Mouse (Mus musculus): Measurements from ENCODE around the gene Hbb-bh2. TPM values are rescaled to one million over a fixed set of nuclear protein-coding genes. Genes with fewer than 3 reads are reported as not detected.

The Hbb-bh2 gene
- polyA plus RNA-seq, 1 experiment from 2014 or later: not detected

Other genes with a start within 250 kb of the Hbb-bh2 start
- gene Olfr619, start 239.9 kb downstream of the Hbb-bh2 start, polyA plus RNA-seq (2014; fragmentation: Nextera tagmentation; extraction: Ambion mirVana): not detected in 2 replicates
- not detected in 2 replicates for gene Olfr620, start 228.0 kb downstream of the Hbb-bh2 start, polyA plus RNA-seq (2014; fragmentation: Nextera tagmentation; extraction: Ambion mirVana)
- gene Olfr622, start 197.8 kb downstream of the Hbb-bh2 start, polyA plus RNA-seq (2014; fragmentation: Nextera tagmentation; extraction: Ambion mirVana): not detected in 2 replicates
- not detected in 2 replicates for gene Olfr623, start 176.8 kb downstream of the Hbb-bh2 start, polyA plus RNA-seq (2014; fragmentation: Nextera tagmentation; extraction: Ambion mirVana)
- 0.08 and 0.10 TPM in 2 replicates for gene Olfr624, start 169.3 kb downstream of the Hbb-bh2 start, polyA plus RNA-seq (2014; fragmentation: Nextera tagmentation; extraction: Ambion mirVana)
- not detected in 2 replicates for gene Olfr625-ps1, start 157.8 kb downstream of the Hbb-bh2 start, polyA plus RNA-seq (2014; fragmentation: Nextera tagmentation; extraction: Ambion mirVana)
- not detected in 2 replicates for gene Olfr243, start 125.8 kb downstream of the Hbb-bh2 start, polyA plus RNA-seq (2014; fragmentation: Nextera tagmentation; extraction: Ambion mirVana)
- gene Olfr628, start 110.1 kb downstream of the Hbb-bh2 start, polyA plus RNA-seq (2014; fragmentation: Nextera tagmentation; extraction: Ambion mirVana): not detected in 2 replicates
- not detected in 2 replicates for gene Olfr629, start 95.6 kb downstream of the Hbb-bh2 start, polyA plus RNA-seq (2014; fragmentation: Nextera tagmentation; extraction: Ambion mirVana)
- gene Olfr630, start 83.2 kb downstream of the Hbb-bh2 start, polyA plus RNA-seq (2014; fragmentation: Nextera tagmentation; extraction: Ambion mirVana): not detected in 2 replicates
- not detected in 2 replicates for gene Olfr69, start 68.9 kb downstream of the Hbb-bh2 start, polyA plus RNA-seq (2014; fragmentation: Nextera tagmentation; extraction: Ambion mirVana)
- gene Olfr68, start 60.8 kb downstream of the Hbb-bh2 start, polyA plus RNA-seq (2014; fragmentation: Nextera tagmentation; extraction: Ambion mirVana): not detected in 2 replicates
- gene Olfr67, start 48.7 kb downstream of the Hbb-bh2 start, polyA plus RNA-seq (2014; fragmentation: Nextera tagmentation; extraction: Ambion mirVana): not detected in 2 replicates
- gene Hbb-bt, start 26.5 kb downstream of the Hbb-bh2 start, polyA plus RNA-seq (2014; fragmentation: Nextera tagmentation; extraction: Ambion mirVana): 518 and 565 TPM in 2 replicates
- 156 and 207 TPM in 2 replicates for gene Hbb-bs, start 12.4 kb downstream of the Hbb-bh2 start, polyA plus RNA-seq (2014; fragmentation: Nextera tagmentation; extraction: Ambion mirVana)
- 1,749 and 1,831 TPM in 2 replicates for gene Hbb-bh1, start 2.6 kb upstream of the Hbb-bh2 start, polyA plus RNA-seq (2014; fragmentation: Nextera tagmentation; extraction: Ambion mirVana)
- gene Hbb-y, start 12.7 kb upstream of the Hbb-bh2 start, polyA plus RNA-seq (2014; fragmentation: Nextera tagmentation; extraction: Ambion mirVana): 7,439 and 7,962 TPM in 2 replicates
- not detected in 2 replicates for gene Olfr66, start 45.7 kb upstream of the Hbb-bh2 start, polyA plus RNA-seq (2014; fragmentation: Nextera tagmentation; extraction: Ambion mirVana)
- not detected in 2 replicates for gene Olfr64, start 54.0 kb upstream of the Hbb-bh2 start, polyA plus RNA-seq (2014; fragmentation: Nextera tagmentation; extraction: Ambion mirVana)
- gene Olfr65, start 63.0 kb upstream of the Hbb-bh2 start, polyA plus RNA-seq (2014; fragmentation: Nextera tagmentation; extraction: Ambion mirVana): not detected in 2 replicates
- gene Olfr631, start 88.3 kb upstream of the Hbb-bh2 start, polyA plus RNA-seq (2014; fragmentation: Nextera tagmentation; extraction: Ambion mirVana): not detected in 2 replicates
- not detected in 2 replicates for gene Olfr632, start 93.8 kb upstream of the Hbb-bh2 start, polyA plus RNA-seq (2014; fragmentation: Nextera tagmentation; extraction: Ambion mirVana)
- gene Olfr633, start 103.9 kb upstream of the Hbb-bh2 start, polyA plus RNA-seq (2014; fragmentation: Nextera tagmentation; extraction: Ambion mirVana): not detected in 2 replicates
- not detected in 2 replicates for gene Olfr635, start 130.6 kb upstream of the Hbb-bh2 start, polyA plus RNA-seq (2014; fragmentation: Nextera tagmentation; extraction: Ambion mirVana)
- not detected in 2 replicates for gene Olfr638, start 158.2 kb upstream of the Hbb-bh2 start, polyA plus RNA-seq (2014; fragmentation: Nextera tagmentation; extraction: Ambion mirVana)
- not detected in 2 replicates for gene Olfr639, start 176.8 kb upstream of the Hbb-bh2 start, polyA plus RNA-seq (2014; fragmentation: Nextera tagmentation; extraction: Ambion mirVana)
- not detected in 2 replicates for gene Olfr640, start 185.1 kb upstream of the Hbb-bh2 start, polyA plus RNA-seq (2014; fragmentation: Nextera tagmentation; extraction: Ambion mirVana)
- not detected in 2 replicates for gene Olfr641, start 194.9 kb upstream of the Hbb-bh2 start, polyA plus RNA-seq (2014; fragmentation: Nextera tagmentation; extraction: Ambion mirVana)
- gene Olfr642, start 212.1 kb upstream of the Hbb-bh2 start, polyA plus RNA-seq (2014; fragmentation: Nextera tagmentation; extraction: Ambion mirVana): not detected in 2 replicates
- not detected in 2 replicates for gene 4930516K23Rik, start 220.9 kb upstream of the Hbb-bh2 start, polyA plus RNA-seq (2014; fragmentation: Nextera tagmentation; extraction: Ambion mirVana)
- not detected in 2 replicates for gene Olfr644, start 231.3 kb upstream of the Hbb-bh2 start, polyA plus RNA-seq (2014; fragmentation: Nextera tagmentation; extraction: Ambion mirVana)
- gene Olfr645, start 244.9 kb upstream of the Hbb-bh2 start, polyA plus RNA-seq (2014; fragmentation: Nextera tagmentation; extraction: Ambion mirVana): not detected in 2 replicates